Mouse (Mus musculus) liver, embryonic 13.5 days (tissue): Measurements from ENCODE around the gene Gas2l3. TPM values are rescaled to one million over a fixed set of nuclear protein-coding genes. Genes with fewer than 3 reads are reported as not detected.

Experiments
- ATAC-seq: fragments of 200-750 bp; cut with Nextera tagmentation; 2 replicates; pipeline ENCODE4 v1.8.0; 2017; ENCODE audit warnings: low read depth, mild to moderate bottlenecking, moderate number of reproducible peaks, moderate library complexity
- DNase-seq: peaks from one replicate; pipeline ENCODE4 v3.0.0; 2022
- H3K27ac ChIP-seq: fragments of 300-500 bp; sonication (generic); 2 replicates; pipeline ENCODE4 v1.5.1; 2015; ENCODE audit warnings: moderate library complexity, mild to moderate bottlenecking, inconsistent platforms
- H3K27me3 ChIP-seq: fragments of 300-500 bp; sonication (generic); 2 replicates; pipeline ENCODE4 v1.6.1; 2015; ENCODE audit warnings: mild to moderate bottlenecking, inconsistent platforms
- H3K36me3 ChIP-seq: fragments of 300-500 bp; sonication (generic); 2 replicates; pipeline ENCODE4 v1.6.1; 2015; ENCODE audit warnings: mild to moderate bottlenecking, inconsistent platforms
- H3K4me1 ChIP-seq: fragments of 300-500 bp; sonication (generic); replicated peaks from 2 replicates; pipeline ENCODE4 v1.6.1; 2015; ENCODE audit warnings: inconsistent platforms
- H3K4me2 ChIP-seq: fragments of 300-500 bp; sonication (generic); 2 replicates; pipeline ENCODE4 v1.6.1; 2015; ENCODE audit warnings: inconsistent platforms, mild to moderate bottlenecking, moderate library complexity
- H3K4me3 ChIP-seq: fragments of 300-500 bp; sonication (generic); replicated peaks from 2 replicates; pipeline ENCODE4 v1.5.1; 2015; ENCODE audit warnings: mild to moderate bottlenecking, inconsistent platforms
- H3K9ac ChIP-seq: fragments of 300-500 bp; sonication (generic); 2 replicates; pipeline ENCODE4 v1.6.1; 2015; ENCODE audit warnings: mild to moderate bottlenecking, inconsistent platforms
- H3K9me3 ChIP-seq: fragments of 300-500 bp; sonication (generic); replicated peaks from 2 replicates; pipeline ENCODE4 v1.6.1; 2016; ENCODE audit warnings: inconsistent platforms
- WGBS: fragments of 180-500 bp; shearing (Covaris S2); methylation state at CpG from one replicate; pipeline ENCODE4 v1.1.7; 2015; ENCODE audit not compliant: insufficient replicate concordance; 5-methylcytosine and 5-hydroxymethylcytosine counted together
- polyA plus RNA-seq: library from polyadenylated mRNA; unstranded; fragments of >200 nt; fragmentation: Nextera tagmentation; extraction: Ambion mirVana; gene quantifications from 2 replicates; pipeline ENCODE4 v1.2.1, GENCODE M21; 2015

Gas2l3 gene
- 5.0 and 6.2 TPM in 2 replicates for polyA plus RNA-seq

DNA sequence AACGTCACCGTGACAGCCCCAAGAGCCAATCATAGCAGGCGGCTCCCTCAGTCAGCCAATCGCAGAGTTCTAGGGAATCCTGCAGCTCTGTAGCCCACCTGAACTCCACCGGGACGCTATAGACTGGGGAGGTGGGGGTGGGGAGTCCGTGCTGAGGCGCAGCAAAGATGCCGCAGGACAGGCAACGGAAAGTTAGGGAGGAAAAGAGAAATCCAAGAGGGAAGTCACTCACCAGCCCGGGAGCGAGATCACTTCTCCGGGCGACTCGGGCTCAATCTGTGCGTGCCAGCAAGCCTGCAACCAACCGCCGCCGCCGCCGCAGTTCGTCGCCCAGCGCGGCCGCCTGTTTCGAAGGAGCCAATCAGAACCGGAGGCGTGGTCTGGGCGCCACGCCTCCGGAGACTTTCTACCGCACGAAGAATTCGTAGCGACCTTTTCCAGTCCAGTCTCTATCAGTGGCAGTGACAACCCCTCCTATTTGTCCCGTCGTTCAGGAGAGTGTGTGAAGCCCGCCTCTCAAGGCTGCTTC, at the start of gene Gas2l3:
TSS of gene Gas2l3 (minus strand) at position 345 of the 529 bp plus-strand sequence.
- H3K27me3 ChIP-seq = no peaks in the 10 kb centered on the region
- peak within 1 kb of the TSS; percentile 81 for H3K9ac ChIP-seq
- ATAC-seq (peak; percentile 92), DNase-seq (peak; percentile 81)
- peak within 1 kb of the TSS; percentile 83 for H3K4me3 ChIP-seq
- under 1% methylated on average over 39 of the region's 39 CpGs for WGBS
- peak within 1 kb of the TSS; percentile 73 for H3K27ac ChIP-seq
- no peaks in the 10 kb centered on the region for H3K9me3 ChIP-seq
- peaks cover 33% of the 10 kb centered on the region for H3K4me1 ChIP-seq
- peaks cover 12% of the 10 kb centered on the region; the same call in 1 of the 2 replicates for H3K36me3 ChIP-seq
- H3K4me2 ChIP-seq = peak within 1 kb of the TSS; percentile 86

DNA sequence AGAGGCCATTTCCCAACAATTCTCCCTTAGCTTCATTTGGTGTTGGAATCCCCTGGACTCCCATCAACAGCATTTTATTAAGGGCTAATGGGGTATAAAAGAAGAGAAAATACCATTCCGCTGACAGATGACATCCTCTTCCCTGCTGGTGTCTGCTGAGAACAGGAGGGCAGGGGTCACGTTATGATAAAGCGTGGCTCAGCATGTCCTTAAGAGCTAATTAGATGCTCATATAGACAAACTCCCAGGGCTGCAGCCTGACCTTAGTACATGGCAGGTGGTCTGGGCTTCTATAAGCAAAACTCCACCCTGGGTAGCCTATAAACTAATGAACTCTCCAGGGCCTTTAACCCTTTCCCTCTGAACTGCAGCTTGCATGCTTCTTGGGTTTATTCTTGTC, 47.6 kb upstream of the Gas2l3 start:
- Histone ChIP-seq H3K4me2 (no peak overlapping the region), H3K9me3 (no peaks in the 10 kb centered on the region), H3K9ac (no peak overlapping the region), H3K27ac (no peak overlapping the region), H3K36me3 (no peaks in the 10 kb centered on the region), H3K4me3 (no peak overlapping the region), H3K4me1 (0 out of 2 replicates have a peak, but pooled peaks cover 7% of the 10 kb centered on the region), H3K27me3 (no peaks in the 10 kb centered on the region)
- 75% methylated on average over 3 of the region's 3 CpGs for WGBS
- DNase-seq (no peak), ATAC-seq (no peak)

DNA sequence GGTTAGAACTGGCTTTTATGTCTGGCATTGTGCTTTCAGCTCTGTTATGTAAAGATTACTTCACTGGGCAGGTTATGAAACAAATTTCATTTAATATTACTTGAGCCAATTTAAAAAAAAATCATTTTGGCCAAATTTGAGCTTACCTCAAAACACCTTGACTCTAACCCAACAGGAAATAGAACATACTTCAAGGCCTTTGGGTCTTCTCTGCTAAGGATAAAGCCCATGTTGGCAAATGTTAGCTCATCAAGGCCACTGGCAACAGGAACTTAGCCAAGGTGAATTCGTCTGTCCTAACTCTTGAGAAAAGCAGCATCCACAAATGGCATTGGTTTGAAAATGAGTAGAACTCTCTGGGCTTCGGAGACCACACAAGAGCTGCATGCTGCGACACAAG, 46.5 kb upstream of the Gas2l3 start:
- Histone ChIP-seq H3K9ac (no peak overlapping the region), H3K4me2 (no peak overlapping the region), H3K27me3 (no peaks in the 10 kb centered on the region), H3K4me1 (0 out of 2 replicates have a peak, but pooled peaks cover 2% of the 10 kb centered on the region), H3K4me3 (no peak overlapping the region), H3K36me3 (no peaks in the 10 kb centered on the region), H3K27ac (no peak overlapping the region), H3K9me3 (no peaks in the 10 kb centered on the region)
- 73% methylated on average over 3 of the region's 3 CpGs for WGBS
- DNase-seq (no peak), ATAC-seq (no peak)

DNA sequence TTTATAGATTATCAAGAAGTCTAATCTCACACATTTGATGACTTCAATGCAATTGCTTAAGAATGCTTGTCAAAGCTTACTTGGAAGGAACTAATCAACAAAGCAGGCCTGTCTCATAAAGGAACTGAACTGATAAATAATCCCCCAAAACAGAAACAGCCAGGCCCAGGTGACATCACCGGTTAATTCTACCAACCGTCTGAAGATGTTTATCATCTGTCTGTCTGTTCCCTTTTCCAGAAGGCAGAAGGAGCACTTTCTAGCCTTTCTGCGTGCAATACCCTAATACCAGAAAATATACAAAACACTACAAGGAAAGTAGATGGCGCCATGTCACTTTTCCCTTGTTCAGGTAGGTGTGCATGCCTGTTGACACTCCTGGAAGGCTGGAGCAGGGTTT, 45.7 kb upstream of the Gas2l3 start:
- Histone ChIP-seq H3K36me3 (no peaks in the 10 kb centered on the region), H3K4me3 (no peak overlapping the region), H3K4me2 (no peak overlapping the region), H3K9me3 (no peaks in the 10 kb centered on the region), H3K9ac (no peak overlapping the region), H3K4me1 (no peaks in the 10 kb centered on the region), H3K27me3 (no peaks in the 10 kb centered on the region), H3K27ac (no peak overlapping the region)
- ATAC-seq = no peak
- no peak for DNase-seq
- WGBS = 31% methylated on average over 4 of the region's 4 CpGs

DNA sequence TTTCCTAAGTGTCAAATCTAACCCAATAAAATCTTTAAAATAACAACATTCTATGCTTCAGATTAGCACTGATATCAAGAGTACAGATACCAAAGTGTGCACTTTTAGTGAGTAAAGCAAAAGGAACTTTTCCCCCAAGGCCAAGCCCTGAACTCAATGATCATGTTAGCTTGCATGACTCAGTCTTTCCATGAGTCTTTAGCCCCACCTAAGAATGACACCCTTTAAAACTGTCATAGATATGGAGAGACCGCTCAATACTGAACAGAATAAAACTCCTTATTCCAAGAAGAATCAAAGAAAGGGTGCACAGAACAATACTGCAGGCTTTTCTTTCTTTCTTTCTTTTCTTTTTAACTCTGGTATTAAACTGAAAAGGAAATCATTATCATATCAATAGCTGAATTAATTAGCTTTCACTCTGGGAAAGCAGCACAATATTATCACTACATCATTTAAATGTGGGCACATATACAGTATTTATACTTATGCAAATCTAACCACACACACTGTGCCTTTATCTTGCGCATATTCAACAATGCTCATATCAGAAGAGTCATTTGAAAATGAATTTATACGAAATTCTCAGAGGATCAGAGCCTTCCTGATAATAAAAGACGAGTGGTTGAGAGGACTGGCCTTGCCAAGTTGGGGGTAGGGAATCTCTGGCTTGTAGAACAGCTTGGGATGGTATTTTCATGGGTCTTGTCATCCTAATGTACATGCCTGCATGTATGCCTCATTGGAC, 43.4 kb upstream of the Gas2l3 start:
- Histone ChIP-seq H3K27ac (no peak overlapping the region), H3K9ac (no peak overlapping the region), H3K27me3 (no peaks in the 10 kb centered on the region), H3K4me2 (no peak overlapping the region), H3K4me1 (peaks cover 7% of the 10 kb centered on the region; the same call in 1 of the 2 replicates), H3K9me3 (no peaks in the 10 kb centered on the region), H3K4me3 (no peak overlapping the region), H3K36me3 (no peaks in the 10 kb centered on the region)
- DNase-seq (no peak), ATAC-seq (no peak)
- 54% methylated on average over 4 of the region's 4 CpGs for whole genome bisulfite sequencing

DNA sequence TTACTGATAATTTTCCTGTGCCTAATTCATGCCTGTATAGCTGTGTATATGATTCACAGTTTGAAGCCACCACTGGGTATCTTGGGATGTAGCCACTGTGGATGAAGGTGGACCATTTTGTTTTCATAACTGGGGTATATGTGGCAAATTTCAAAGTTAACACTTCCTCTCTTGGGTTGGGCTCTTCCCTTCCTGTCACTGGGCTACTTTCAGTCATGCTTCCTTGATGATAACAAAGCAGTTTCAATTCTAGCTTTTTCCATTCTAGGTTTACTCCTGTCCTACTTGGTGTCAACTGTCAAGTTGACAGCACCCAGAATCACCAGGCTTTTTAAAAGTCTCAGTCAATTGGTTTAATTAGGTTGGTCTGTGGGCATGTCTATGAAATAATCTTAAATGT, 41.1 kb upstream of the Gas2l3 start:
- H3K4me3 ChIP-seq = no peak overlapping the region
- H3K36me3 ChIP-seq = no peaks in the 10 kb centered on the region
- peaks cover 7% of the 10 kb centered on the region; the same call in 1 of the 2 replicates for H3K4me1 ChIP-seq
- DNase-seq (no peak), ATAC-seq (no peak)
- H3K4me2 ChIP-seq = no peak overlapping the region
- H3K27me3 ChIP-seq = no peaks in the 10 kb centered on the region
- no peak overlapping the region for H3K27ac ChIP-seq
- H3K9me3 ChIP-seq = no peaks in the 10 kb centered on the region
- H3K9ac ChIP-seq = no peak overlapping the region

DNA sequence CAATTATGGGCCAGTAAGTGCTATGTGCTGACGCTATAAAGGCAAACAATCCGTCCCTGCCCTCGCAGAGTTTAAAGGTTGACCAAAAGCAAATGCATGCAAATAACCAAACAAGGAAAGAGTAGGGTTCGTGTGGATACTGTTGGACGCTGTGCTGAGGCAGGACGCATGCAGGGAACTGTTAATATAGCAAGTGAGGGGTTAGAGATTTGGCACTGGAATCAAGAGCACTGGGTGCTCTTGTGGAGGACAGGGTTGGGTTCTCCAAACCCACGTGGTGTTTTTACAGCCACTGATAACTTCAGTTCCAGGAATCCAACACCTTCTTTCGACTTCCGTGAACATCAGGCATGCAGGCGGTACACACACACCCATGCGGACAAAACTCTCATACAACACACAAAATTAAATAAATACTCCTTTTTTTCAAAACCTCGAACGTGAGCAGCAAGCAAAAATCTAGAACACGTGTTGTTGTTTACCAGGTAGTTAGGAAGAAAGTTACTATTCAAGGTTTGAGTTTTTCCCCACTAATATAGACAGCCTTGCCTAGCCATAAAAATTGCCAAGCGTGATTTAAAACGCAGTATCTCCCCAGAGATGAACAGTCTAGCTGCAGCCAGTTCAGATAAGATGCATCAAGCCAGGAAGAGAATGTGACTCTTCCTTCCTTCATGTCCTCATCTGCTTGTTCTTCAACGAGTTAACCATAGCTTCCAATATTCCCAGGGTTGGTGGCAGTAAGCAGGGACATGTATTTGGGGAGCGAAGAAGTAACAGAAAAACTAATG, 40.2 kb upstream of the Gas2l3 start:
- ATAC-seq = peak; percentile 29; the same call in 1 of the 2 replicates
- no peak overlapping the region for H3K4me2 ChIP-seq
- no peak overlapping the region for H3K4me3 ChIP-seq
- H3K9ac ChIP-seq = no peak overlapping the region
- H3K36me3 ChIP-seq = no peaks in the 10 kb centered on the region
- no peaks in the 10 kb centered on the region for H3K9me3 ChIP-seq
- 53% methylated on average over 18 of the region's 18 CpGs for WGBS
- peaks cover 7% of the 10 kb centered on the region; the same call in 1 of the 2 replicates for H3K4me1 ChIP-seq
- no peak for DNase-seq
- H3K27me3 ChIP-seq = no peaks in the 10 kb centered on the region
- H3K27ac ChIP-seq = no peak overlapping the region

DNA sequence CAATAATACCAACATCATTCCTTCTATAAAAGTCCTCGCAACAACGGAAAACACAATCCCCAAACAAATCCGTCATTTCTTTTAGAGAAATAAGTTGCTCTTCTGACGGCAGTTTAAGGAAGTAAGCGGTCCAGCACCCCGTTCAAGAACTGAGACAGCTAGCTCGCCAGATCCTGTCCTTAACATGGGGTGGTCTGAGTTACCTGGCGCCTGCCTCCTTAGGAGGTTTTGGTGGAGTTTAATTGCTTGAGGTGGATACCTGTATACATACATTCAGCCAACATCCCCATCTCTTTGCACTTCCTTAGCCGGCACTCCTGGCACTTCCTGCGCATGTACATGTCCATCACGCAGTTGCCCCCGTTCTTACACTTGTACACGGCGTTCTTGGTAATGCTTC, 39.3 kb upstream of the Gas2l3 start:
- Histone ChIP-seq H3K4me3 (no peak overlapping the region), H3K27ac (no peak overlapping the region), H3K36me3 (no peaks in the 10 kb centered on the region), H3K27me3 (no peaks in the 10 kb centered on the region), H3K4me2 (no peak overlapping the region), H3K9me3 (no peaks in the 10 kb centered on the region), H3K4me1 (peaks cover 7% of the 10 kb centered on the region; the same call in 1 of the 2 replicates), H3K9ac (no peak overlapping the region)
- ATAC-seq (no peak), DNase-seq (no peak)
- 74% methylated on average over 14 of the region's 14 CpGs for WGBS

DNA sequence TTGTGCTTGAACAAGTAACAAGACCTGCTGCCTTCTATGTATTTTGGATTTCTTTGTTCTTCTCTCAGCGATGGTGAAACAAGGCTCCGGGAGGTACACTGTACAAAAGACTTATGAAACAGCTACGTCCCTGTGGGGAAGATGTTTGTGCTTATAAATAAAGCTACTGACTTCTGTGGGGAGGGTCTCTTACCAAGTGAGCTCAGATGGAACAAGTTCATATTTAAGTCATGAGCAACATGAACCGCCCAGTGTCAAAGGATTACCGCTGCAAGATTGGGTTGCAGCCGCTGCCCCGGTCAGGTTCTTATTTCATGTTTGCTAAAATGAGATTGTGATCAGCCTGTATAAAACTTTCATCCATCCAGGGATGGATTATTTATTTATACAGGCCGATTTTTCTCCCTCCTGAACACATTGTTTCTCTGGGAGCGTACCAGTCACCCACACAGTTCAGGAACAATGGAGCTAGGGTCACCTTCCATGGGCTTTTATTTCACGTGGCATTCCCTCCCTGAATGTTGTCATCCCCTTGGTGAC, 38.4 kb upstream of the Gas2l3 start:
- Histone ChIP-seq H3K27me3 (no peaks in the 10 kb centered on the region), H3K36me3 (no peaks in the 10 kb centered on the region), H3K9me3 (no peaks in the 10 kb centered on the region), H3K9ac (no peak overlapping the region), H3K4me1 (peaks cover 7% of the 10 kb centered on the region; the same call in 1 of the 2 replicates), H3K4me3 (no peak overlapping the region), H3K27ac (no peak overlapping the region), H3K4me2 (no peak overlapping the region)
- DNase-seq = no peak
- 71% methylated on average over 10 of the region's 10 CpGs for WGBS
- ATAC-seq = no peak

DNA sequence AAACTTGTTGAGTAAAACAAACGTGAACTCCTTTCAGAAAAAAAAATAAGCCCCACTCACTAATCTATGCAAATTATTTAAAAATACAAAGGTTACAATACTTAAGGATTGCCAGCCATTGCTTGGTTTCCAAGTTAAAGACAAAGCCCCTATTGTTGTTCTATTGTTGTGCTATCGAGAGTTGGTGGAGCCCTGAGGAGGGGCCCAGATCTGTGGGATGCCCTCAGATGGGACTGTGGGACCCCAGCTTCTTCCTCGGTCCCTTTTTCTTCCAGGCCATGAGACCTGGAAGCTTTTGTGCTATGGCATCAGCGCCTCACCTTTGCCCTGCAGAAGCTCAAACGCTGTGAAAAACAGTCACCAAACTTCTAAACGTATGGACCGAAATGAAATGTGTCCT, 37.9 kb upstream of the Gas2l3 start:
- WGBS = 60% methylated on average over 7 of the region's 7 CpGs
- no peak overlapping the region for H3K4me2 ChIP-seq

DNA sequence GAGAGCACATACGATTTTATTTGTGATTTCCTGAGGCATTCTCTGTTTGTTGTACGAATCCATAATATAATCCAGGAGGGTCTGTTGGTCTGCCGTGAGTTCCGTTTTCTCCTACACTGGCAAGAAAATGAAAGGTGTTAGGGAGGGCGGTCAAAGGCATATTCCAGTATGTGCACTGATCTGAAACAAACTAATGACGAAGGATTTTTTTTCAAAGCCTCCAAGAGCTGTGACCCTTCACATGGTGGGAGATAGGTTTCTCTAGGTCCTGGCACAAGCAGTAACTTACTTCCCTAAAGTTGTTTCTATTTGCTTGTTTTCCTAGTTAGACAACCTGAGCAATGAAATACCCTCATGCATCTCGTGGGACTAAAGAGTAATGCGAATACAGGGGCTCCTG, 35.0 kb upstream of the Gas2l3 start:
- Histone ChIP-seq H3K4me2 (no peak overlapping the region), H3K36me3 (no peaks in the 10 kb centered on the region), H3K4me1 (peaks cover 1% of the 10 kb centered on the region; the same call in 1 of the 2 replicates), H3K27me3 (no peaks in the 10 kb centered on the region), H3K9ac (no peak overlapping the region), H3K4me3 (no peak overlapping the region), H3K27ac (no peak overlapping the region), H3K9me3 (no peaks in the 10 kb centered on the region)
- ATAC-seq (no peak), DNase-seq (no peak)
- WGBS = 70% methylated on average over 8 of the region's 8 CpGs

More for the DNA sequence above, 37.9 kb upstream of the Gas2l3 start:
- Histone ChIP-seq H3K36me3 (no peaks in the 10 kb centered on the region), H3K4me1 (peaks cover 7% of the 10 kb centered on the region; the same call in 1 of the 2 replicates), H3K4me3 (no peak overlapping the region), H3K27ac (no peak overlapping the region), H3K9ac (no peak overlapping the region), H3K9me3 (no peaks in the 10 kb centered on the region), H3K27me3 (no peaks in the 10 kb centered on the region)
- ATAC-seq (no peak), DNase-seq (no peak)
